Mouse (Mus musculus): ENCODE measurements at regions not wholly inside any gene's neighbourhood (a gene's known extent, or its start where the extent isn't known, plus 50 kb on each side); places are given as distances from the start of the nearest gene placed in this dataset.

DNA sequence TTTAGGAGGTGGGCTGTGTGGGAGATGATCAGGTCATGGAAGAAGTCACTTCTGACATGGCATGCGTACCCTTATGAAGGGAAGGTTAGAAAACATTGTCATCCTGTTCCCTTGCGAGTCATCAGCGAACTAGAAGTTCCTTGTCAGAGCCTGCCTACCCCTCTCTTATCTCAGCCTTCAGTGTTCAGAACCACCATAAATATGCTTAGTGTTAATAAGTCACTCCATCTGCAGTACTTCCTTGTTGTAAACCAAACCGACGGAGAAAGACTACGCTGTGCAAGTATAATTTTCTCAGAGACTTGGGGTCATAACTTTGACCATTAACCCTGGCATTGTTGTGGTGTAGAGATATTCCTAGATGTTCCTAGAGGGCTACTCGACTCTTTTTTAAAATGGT is 477.6 kb downstream of the Fut8 start:
- no peak for TF ChIP-seq CTCF (IDR thresholded peaks at IDR 0.05; ENCODE audit: borderline replicate concordance, control insufficient read depth, extremely low read depth, insufficient read depth, low read length, poor library complexity)
- no peak for TF ChIP-seq POLR2A (IDR thresholded peaks at IDR 0.05; ENCODE audit: control insufficient read depth, extremely low read depth, insufficient read depth, low read length, poor library complexity)
